Mouse (Mus musculus) skeletal muscle tissue, postnatal 0 days (tissue): ENCODE measurements around the gene Nit2. TPM values are rescaled to one million over a fixed set of nuclear protein-coding genes. Genes with fewer than 3 reads are reported as not detected.

ENCODE experiments used
- polyA plus RNA-seq: library from polyadenylated mRNA; unstranded; fragments of >200 nt; fragmentation: Nextera tagmentation; extraction: Ambion mirVana; gene quantifications from 2 replicates; pipeline ENCODE4 v1.2.1, GENCODE M21; 2015

The Nit2 gene
- 61.3 and 64.4 TPM in 2 replicates for polyA plus RNA-seq

DNA sequence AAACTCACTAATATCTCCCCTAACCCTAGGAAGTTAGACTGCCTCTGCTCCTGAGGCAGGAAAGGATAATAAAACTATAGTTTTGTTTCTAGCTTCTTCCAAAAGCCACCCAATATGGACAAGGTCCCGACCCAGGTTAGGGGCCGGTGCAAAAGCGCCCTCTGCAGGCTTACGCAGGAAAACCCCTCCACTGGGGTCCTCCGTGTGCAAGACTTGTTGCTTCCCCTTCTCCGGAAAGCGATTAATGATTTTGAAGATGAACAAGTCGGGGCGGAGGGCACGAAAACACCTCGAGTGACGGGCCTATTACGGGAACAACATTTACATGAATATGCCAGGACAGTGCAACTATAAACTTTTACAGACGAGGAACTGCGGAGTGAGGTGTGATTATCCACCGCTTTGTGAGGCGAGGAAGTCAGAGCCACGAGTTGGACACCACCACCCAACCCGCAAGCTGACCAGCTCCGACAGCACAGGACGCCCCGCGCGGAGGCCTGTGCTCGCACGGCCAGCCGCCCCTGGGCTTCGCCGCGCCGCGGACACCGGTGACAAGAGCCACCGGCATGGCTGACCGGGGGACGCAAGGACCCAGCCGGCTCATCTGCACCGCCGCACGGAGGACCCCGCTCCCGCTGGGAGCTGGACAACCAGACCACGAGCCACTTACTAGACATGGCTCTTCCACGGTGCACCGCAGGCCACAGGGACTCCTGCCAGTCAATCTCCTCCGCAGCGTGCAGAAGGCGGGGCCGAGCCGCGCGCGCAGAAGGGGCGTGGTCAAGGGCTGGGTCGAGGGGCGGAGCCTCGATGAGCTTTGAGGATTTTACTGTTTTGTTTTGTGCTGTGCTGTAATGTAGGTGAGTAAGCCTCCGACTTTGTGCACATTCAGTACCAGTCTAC is at the start of gene Nit2:
Gene Nit2 (minus strand): TSS at position 731 of the 903 bp plus-strand sequence.

DNA sequence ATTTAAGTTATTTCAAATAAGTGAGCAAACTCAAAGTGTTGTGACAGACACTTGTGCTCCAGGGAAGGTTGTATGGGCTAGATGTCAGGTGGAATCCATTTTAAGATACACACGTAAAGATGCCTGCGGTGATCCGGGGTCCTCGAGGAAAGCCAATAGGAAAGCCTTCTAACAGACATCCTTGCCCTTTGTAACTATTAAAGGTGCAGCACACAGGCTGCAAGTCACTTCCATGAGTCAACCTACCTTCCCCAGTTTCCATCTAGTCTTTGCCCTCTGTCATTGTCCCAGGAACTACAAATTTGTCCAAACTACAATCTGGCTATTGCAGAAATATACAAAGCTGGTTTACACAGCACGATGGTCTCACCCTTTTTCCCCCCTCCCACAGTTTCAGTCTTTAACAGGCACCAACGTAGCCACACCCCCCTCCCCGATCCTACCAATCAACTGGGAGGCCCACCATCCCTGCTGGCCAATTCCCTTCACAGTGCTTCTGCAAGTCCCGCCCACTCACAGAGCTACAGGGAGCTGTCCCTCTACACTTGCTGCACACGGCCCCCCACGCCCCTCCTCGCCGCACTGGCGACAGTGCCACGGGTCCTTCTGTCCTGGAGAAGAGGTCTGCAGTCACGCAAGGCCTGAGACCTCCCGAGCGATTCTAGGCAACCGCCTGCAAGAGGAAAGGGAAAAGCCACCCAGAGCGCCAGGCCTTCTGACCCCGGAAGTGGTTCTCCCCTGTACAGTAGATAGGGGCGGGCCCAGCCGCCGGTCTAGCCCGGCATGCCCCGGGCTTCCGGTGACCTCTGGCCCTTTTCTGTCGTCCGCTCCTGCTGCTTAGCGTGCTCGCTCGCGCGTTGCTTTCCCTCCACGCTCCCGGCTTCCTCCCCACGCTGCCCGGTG is 46.0 kb downstream of the Nit2 start, which contains the start of gene Tomm70a:
Gene Tomm70a (plus strand): TSS at position 791 of the 903 bp plus-strand sequence.

Other genes with a start within 250 kb of the Nit2 start
- gene Lnp1, start 239.3 kb downstream of the Nit2 start, polyA plus RNA-seq, result 0.48 and 0.54 TPM in 2 replicates
- 0.22 and 0.38 TPM in 2 replicates for gene Tmem45a2, start 96.0 kb downstream of the Nit2 start, polyA plus RNA-seq
- 29.6 and 31.4 TPM in 2 replicates for gene Tomm70a, start 45.6 kb downstream of the Nit2 start, polyA plus RNA-seq
- gene Tbc1d23, start 64.2 kb upstream of the Nit2 start, polyA plus RNA-seq, result 17.2 and 17.5 TPM in 2 replicates
- gene Tmem30c, start 125.5 kb upstream of the Nit2 start, polyA plus RNA-seq, result not detected in 2 replicates
- 23.0 and 24.6 TPM in 2 replicates for gene Filip1l, start 185.8 kb upstream of the Nit2 start, polyA plus RNA-seq